Mouse (Mus musculus): ENCODE measurements at regions not wholly inside any gene's neighbourhood (a gene's known extent, or its start where the extent isn't known, plus 50 kb on each side); places are given as distances from the start of the nearest gene placed in this dataset.

- in situ Hi-C loops (cut with MboI, MseI), result no loop called here
These were observed 57.3 kb upstream of the Prep start for GRCm38 (mm10) chr10:45009676-45010075.

DNA sequence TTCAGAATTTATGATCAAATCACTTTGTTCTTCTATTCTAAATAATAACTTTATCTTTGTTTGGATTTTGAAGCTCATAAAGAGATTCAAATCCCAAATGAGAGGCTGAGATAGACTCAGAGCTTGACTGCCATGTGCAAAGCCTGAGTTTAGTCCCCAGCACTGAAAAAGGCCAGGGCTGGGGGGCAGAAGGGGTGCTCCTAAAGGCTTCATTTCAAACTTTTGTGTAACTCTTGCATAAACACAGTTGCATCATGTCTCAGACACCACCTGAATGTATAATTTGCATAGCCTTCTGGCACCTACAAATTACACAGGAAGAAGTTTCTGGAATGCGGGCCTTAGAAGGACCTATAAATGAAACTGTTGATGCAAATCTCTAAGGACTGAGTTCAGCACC is 57.8 kb upstream of the Prep start:
- in situ Hi-C loops (cut with MboI, MseI), result no loop called here

DNA sequence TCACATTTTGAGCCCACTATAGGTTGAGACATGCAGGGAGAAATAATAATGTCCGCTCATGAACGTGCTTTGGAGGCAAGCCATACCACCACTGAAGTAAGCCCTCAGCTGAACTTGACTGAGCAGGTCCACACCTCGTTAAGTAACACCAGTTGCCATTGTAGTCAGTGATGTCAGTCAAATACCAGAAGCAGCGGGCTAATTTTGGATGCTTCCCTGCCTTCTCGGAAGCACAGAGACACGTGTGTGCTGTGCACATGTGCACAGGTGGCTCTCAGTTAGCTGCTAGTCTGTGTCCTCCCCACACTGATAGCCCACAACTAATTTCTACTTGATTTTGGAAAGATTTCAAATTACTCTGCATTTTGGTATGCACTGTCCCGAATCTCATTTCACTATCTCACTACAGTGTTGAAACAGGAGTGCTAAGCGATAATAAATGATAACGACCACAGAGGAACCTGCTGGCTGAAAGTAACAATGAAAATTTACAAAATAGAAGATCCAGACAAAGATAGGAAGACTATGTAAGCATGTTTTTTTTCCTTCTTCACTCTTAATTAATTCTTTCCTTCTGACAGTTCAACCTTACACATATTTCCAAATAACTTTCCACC is 62.9 kb upstream of the Prep start:
- in situ Hi-C loops (cut with MboI, MseI), result loop anchor here (5.0 kb wide), 1 partner anchor 43 kb away; no protein-coding TSS in a partner anchor

- in situ Hi-C loops (cut with MboI, MseI), result loop anchor here (5.0 kb wide), 1 partner anchor 44 kb away; no protein-coding TSS in a partner anchor
These were observed 63.7 kb upstream of the Prep start for GRCm38 (mm10) chr10:45003344-45003681.

GRCm38 (mm10) chr10:45002637-45003343 is 64.2 kb upstream of the Prep start:
- in situ Hi-C loops (cut with MboI, MseI), result loop anchor here (5.0 kb wide), 1 partner anchor 45 kb away; no protein-coding TSS in a partner anchor

DNA sequence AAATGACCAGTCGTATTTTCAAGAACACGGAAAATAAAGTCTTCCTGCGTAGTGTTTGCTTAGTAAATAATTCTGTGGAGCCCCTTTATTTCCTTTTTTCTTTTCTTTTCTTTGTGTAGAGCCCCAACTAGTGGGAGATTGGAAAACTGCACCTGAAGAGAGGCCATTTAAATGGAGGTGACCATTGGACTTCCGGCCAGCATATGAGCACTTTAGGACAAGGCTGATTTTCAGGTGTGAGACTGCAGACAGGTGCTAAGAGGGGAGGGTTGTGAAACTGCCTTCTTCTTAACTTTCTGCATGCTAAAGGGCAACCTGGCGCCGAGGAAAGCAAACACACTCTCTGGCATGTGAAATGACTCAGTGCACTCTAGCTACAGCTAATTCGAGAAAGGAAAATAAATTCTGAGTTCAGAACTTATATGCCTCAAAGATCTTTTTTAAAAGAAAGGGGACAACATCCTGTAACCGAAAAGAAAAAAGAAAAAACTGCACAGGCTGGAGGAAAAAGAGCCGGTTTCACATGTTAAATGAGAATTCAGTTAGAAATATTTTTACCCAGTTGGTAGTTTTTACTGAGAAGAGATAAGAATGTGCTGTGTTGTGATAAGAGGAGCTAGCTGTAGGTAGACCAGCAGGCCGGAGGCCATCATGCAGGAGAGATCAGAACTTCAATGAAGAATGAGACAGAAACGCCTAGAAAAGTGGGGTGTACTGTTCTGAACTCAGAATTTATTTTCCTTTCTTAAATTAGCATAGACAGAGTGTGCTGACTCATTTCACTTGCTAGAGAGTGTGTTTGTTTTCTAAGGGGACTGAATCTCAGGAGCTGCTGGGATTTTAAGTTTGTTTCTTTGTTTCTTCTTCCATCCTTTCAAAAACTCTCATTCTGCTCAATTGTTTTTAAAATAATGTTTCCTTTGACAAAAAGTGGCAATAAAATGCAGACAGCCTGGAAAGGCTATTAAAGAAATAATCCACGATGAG is 65.8 kb upstream of the Prep start:
- in situ Hi-C loops (cut with MboI, MseI), result loop anchor here (5.0 kb wide), 1 partner anchor 46 kb away; no protein-coding TSS in a partner anchor

GRCm38 (mm10) chr10:45000027-45000840 is 66.8 kb upstream of the Prep start:
- in situ Hi-C loops (cut with MboI, MseI), result loop anchor here (5.0 kb wide), 1 partner anchor 47 kb away; no protein-coding TSS in a partner anchor

DNA sequence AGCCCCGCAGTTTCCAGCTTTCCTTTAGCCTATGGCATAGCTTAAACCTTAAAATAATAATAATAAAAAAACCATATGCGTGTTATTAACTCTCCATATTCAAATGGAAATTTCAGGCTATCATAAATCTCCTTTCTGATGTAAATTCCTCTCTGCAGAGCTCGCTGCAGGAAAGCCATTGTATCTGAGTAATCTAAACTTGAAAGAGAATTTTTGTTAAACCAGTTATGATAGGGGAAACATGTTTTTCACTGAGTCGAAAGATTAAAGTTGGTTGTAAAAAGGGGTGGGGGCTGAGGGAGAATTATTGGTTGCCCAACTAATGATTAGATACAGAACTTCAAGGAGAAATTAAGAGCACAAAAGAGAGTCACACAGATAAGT is 69.1 kb upstream of the Prep start:
- in situ Hi-C loops (cut with MboI, MseI), result no loop called here

- in situ Hi-C loops (cut with MboI, MseI), result no loop called here
These were observed 69.7 kb upstream of the Prep start for GRCm38 (mm10) chr10:44997184-44997905.

DNA sequence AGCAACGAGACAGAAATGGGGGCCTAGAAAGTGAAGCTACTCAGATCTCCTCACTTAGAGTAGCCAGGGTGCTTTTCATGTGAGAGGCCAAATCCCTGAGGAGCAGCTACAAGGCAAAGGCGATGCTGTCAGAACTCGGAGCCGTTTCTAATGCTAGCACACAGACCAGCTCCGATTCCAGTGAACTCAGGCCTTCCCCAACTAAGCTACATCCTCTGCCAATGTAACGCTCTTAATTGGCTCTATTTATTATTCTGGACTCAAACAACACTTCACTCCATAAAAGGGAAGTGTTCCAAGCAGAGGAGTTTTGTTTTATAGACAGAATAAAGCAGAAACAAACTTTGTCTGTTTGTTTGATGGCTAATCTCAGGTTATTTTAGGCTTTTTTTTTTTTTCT is 71.2 kb upstream of the Prep start:
- in situ Hi-C loops (cut with MboI, MseI), result no loop called here

GRCm38 (mm10) chr10:44994385-44995281 is 72.4 kb upstream of the Prep start:
- in situ Hi-C loops (cut with MboI, MseI), result no loop called here

GRCm38 (mm10) chr10:44993470-44994260 is 73.3 kb upstream of the Prep start:
- in situ Hi-C loops (cut with MboI, MseI), result no loop called here

- in situ Hi-C loops (cut with MboI, MseI), result no loop called here
These were observed 77.5 kb upstream of the Prep start for GRCm38 (mm10) chr10:44989539-44989938.

- in situ Hi-C loops (cut with MboI, MseI), result no loop called here
These were observed 78.2 kb upstream of the Prep start for GRCm38 (mm10) chr10:44988756-44989155.

DNA sequence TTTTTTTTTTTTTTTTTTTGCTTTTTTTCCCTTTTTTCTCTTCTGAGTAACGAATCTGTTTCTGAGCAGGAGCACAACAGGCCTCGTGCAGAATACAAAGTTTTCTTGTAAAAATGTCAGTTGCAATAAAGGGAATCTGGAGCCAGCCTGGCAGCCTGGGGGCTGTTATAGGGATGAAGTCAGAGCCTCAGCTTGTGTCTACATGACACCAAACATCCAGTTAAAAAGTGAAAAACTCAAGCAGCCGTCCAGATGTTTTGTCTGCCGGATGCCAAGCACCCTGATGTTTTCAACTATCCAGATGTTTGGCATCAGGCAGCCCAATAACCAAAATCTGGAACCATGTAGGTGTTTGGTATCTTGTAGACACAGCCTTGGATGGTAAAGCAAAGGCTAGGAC is 79.4 kb upstream of the Prep start:
- in situ Hi-C loops (cut with MboI, MseI), result no loop called here

DNA sequence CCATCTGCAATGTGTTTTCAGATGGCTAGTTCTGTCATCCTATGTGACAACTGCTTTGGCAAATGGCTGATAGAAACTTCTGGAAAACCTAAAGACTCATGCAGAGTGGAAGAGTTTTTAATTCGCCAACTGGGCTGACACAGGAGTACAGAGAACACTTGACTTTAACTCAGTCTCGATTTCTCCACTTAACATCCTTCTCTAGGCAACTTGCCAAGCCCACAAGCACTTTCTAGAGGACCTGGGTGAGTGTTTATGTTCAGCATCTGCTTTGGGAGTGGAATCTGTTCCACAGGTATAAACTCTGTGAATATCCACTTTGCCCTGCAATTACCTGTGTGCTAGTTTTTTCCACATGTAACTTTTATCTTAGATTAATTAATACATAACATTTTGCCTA is 85.1 kb upstream of the Prep start:
- in situ Hi-C loops (cut with MboI, MseI), result no loop called here

- in situ Hi-C loops (cut with MboI, MseI), result no loop called here
These were observed 90.2 kb upstream of the Prep start for GRCm38 (mm10) chr10:44976815-44977214.

DNA sequence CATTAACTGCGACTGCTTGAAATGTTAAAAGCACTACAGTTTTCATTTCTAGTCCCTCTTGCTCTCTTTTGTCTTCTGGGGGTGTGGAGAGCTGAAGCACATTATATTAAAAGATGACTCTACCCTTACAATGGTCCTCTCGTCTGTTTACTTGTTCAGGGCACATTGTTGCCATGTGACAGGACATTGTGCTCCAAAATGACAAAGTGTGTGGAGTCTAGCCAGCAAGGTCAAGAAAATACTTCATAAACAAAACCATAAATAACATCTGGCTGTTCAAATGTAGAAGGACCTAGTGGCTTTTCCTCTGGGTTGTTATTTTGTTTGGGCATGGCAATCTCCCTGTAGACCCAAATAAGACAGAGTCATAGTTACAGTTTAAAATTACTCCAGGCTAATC is 95.1 kb upstream of the Prep start:
- in situ Hi-C loops (cut with MboI, MseI), result no loop called here

GRCm38 (mm10) chr10:44959968-44960367 is 107.0 kb upstream of the Prep start:
- in situ Hi-C loops (cut with MboI, MseI), result no loop called here

Data from T-helper 1 cell (primary cell).